Mouse (Mus musculus): ENCODE measurements at regions not wholly inside any gene's neighbourhood (a gene's known extent, or its start where the extent isn't known, plus 50 kb on each side); places are given as distances from the start of the nearest gene placed in this dataset.

GRCm38 (mm10) chr1:148901319-148902033 lies 1059.6 kb downstream of the Pla2g4a start:
- DNase-seq (ENCODE audit: low spot score): no peak

- no peak for DNase-seq (ENCODE audit: low spot score)
Measured at GRCm38 (mm10) chr1:148870788-148871187, 1090.3 kb downstream of the Pla2g4a start.

GRCm38 (mm10) chr1:148863582-148863981 lies 1097.5 kb downstream of the Pla2g4a start:
- no peak for DNase-seq (ENCODE audit: low spot score)

- no peak for DNase-seq (ENCODE audit: low spot score)
Measured at GRCm38 (mm10) chr1:148852990-148853389, 1108.1 kb downstream of the Pla2g4a start.

- no peak for DNase-seq (ENCODE audit: low spot score)
Measured at GRCm38 (mm10) chr1:148846595-148846994, 1114.5 kb downstream of the Pla2g4a start.

- DNase-seq (ENCODE audit: low spot score): no peak
Measured at GRCm38 (mm10) chr1:148823146-148823545, 1137.9 kb downstream of the Pla2g4a start.

- DNase-seq (ENCODE audit: low spot score): no peak
Measured at GRCm38 (mm10) chr1:148808707-148809106, 1152.4 kb downstream of the Pla2g4a start.

GRCm38 (mm10) chr1:148797110-148797509 lies 1164.0 kb downstream of the Pla2g4a start:
- DNase-seq (ENCODE audit: low spot score): no peak

- no peak for DNase-seq (ENCODE audit: low spot score)
Measured at GRCm38 (mm10) chr1:148750806-148751205, 1210.3 kb downstream of the Pla2g4a start.

GRCm38 (mm10) chr1:148722106-148722505 lies 1239.0 kb downstream of the Pla2g4a start:
- DNase-seq (ENCODE audit: low spot score): no peak

GRCm38 (mm10) chr1:148721409-148721808 lies 1239.7 kb downstream of the Pla2g4a start:
- no peak for DNase-seq (ENCODE audit: low spot score)

GRCm38 (mm10) chr1:148720980-148721379 lies 1240.1 kb downstream of the Pla2g4a start:
- DNase-seq (ENCODE audit: low spot score): no peak

GRCm38 (mm10) chr1:148708084-148708483 lies 1253.0 kb downstream of the Pla2g4a start:
- no peak for DNase-seq (ENCODE audit: low spot score)

GRCm38 (mm10) chr1:148707657-148708056 lies 1253.4 kb downstream of the Pla2g4a start:
- DNase-seq (ENCODE audit: low spot score): no peak

GRCm38 (mm10) chr1:148706271-148706807 lies 1254.8 kb downstream of the Pla2g4a start:
- DNase-seq (ENCODE audit: low spot score): no peak

GRCm38 (mm10) chr1:148700599-148700954 lies 1260.5 kb downstream of the Pla2g4a start:
- no peak for DNase-seq (ENCODE audit: low spot score)

- DNase-seq (ENCODE audit: low spot score): no peak
Measured at GRCm38 (mm10) chr1:148699854-148700598, 1261.1 kb downstream of the Pla2g4a start.

- no peak for DNase-seq (ENCODE audit: low spot score)
Measured at GRCm38 (mm10) chr1:148690085-148690484, 1271.0 kb downstream of the Pla2g4a start.

GRCm38 (mm10) chr1:148689618-148690017 lies 1271.5 kb downstream of the Pla2g4a start:
- no peak for DNase-seq (ENCODE audit: low spot score)

- DNase-seq (ENCODE audit: low spot score): no peak
Measured at GRCm38 (mm10) chr1:148675516-148675915, 1285.6 kb downstream of the Pla2g4a start.

GRCm38 (mm10) chr1:148664409-148664808 lies 1296.7 kb downstream of the Pla2g4a start:
- no peak for DNase-seq (ENCODE audit: low spot score)

- DNase-seq (ENCODE audit: low spot score): no peak
Measured at GRCm38 (mm10) chr1:148656990-148657389, 1304.1 kb downstream of the Pla2g4a start.
